Mouse (Mus musculus) hindbrain, embryonic 12.5 days (tissue): ENCODE results near the gene Mdga1. TPM values are rescaled to one million over a fixed set of nuclear protein-coding genes. Genes with fewer than 3 reads are reported as not detected.

ENCODE experiments used
- ATAC-seq: fragments of 200-750 bp; cut with Nextera tagmentation; 2 replicates; pipeline ENCODE4 v1.8.0; 2017; ENCODE audit warnings: moderate TSS enrichment; ENCODE audit not compliant: low FRiP score
- H3K27ac ChIP-seq: fragments of 300-500 bp; sonication (generic); 2 replicates; pipeline ENCODE4 v1.5.1; 2016; ENCODE audit warnings: mild to moderate bottlenecking
- H3K27me3 ChIP-seq: fragments of 300-500 bp; sonication (generic); 2 replicates; pipeline ENCODE4 v1.6.1; 2016; ENCODE audit warnings: mild to moderate bottlenecking
- H3K36me3 ChIP-seq: fragments of 300-500 bp; sonication (generic); 2 replicates; pipeline ENCODE4 v1.6.1; 2016; ENCODE audit warnings: mild to moderate bottlenecking
- H3K4me1 ChIP-seq: fragments of 300-500 bp; sonication (generic); 2 replicates; pipeline ENCODE4 v1.6.1; 2016
- H3K4me2 ChIP-seq: fragments of 300-500 bp; sonication (generic); replicated peaks from 2 replicates; pipeline ENCODE4 v1.6.1; 2016; ENCODE audit warnings: mild to moderate bottlenecking
- H3K4me3 ChIP-seq: fragments of 300-500 bp; sonication (generic); 2 replicates; pipeline ENCODE4 v1.5.1; 2016; ENCODE audit warnings: mild to moderate bottlenecking
- H3K9ac ChIP-seq: fragments of 300-500 bp; sonication (generic); 2 replicates; pipeline ENCODE4 v1.6.1; 2016; ENCODE audit warnings: mild to moderate bottlenecking, moderate library complexity
- H3K9me3 ChIP-seq: fragments of 300-500 bp; sonication (generic); replicated peaks from 2 replicates; pipeline ENCODE4 v1.6.1; 2016; ENCODE audit warnings: mild to moderate bottlenecking
- WGBS: fragments of 180-500 bp; shearing (Covaris S2); methylation state at CpG from one replicate; pipeline ENCODE4 v1.1.7; 2016; 5-methylcytosine and 5-hydroxymethylcytosine counted together
- polyA plus RNA-seq: library from polyadenylated mRNA; unstranded; fragments of >200 nt; fragmentation: Nextera tagmentation; extraction: Ambion mirVana; gene quantifications from 2 replicates; pipeline ENCODE4 v1.2.1, GENCODE M21; 2016

Gene Mdga1
- polyA plus RNA-seq, 1 experiment from 2014 or later: 11.8 TPM

GRCm38 (mm10) chr17:29915820-29916219 lies 54.1 kb downstream of the Mdga1 start:
- H3K27me3 ChIP-seq: no peaks in the 10 kb centered on the region
- no peak for ATAC-seq
- H3K4me1 ChIP-seq: peaks cover 26% of the 10 kb centered on the region
- H3K9ac ChIP-seq: no peak overlapping the region
- H3K4me3 ChIP-seq: no peak overlapping the region
- H3K36me3 ChIP-seq: no peaks in the 10 kb centered on the region
- no peak overlapping the region for H3K4me2 ChIP-seq
- WGBS: 79% methylated on average over 10 of the region's 10 CpGs
- H3K9me3 ChIP-seq: no peaks in the 10 kb centered on the region
- H3K27ac ChIP-seq: no peak overlapping the region

- H3K4me1 ChIP-seq: peaks cover 3% of the 10 kb centered on the region; the same call in 1 of the 2 replicates
- no peak overlapping the region for H3K27ac ChIP-seq
- no peaks in the 10 kb centered on the region for H3K27me3 ChIP-seq
- 92% methylated on average over 16 of the region's 16 CpGs for WGBS
- ATAC-seq: no peak
- H3K4me2 ChIP-seq: no peak overlapping the region
- no peaks in the 10 kb centered on the region for H3K36me3 ChIP-seq
- no peaks in the 10 kb centered on the region for H3K9me3 ChIP-seq
- H3K4me3 ChIP-seq: no peak overlapping the region
- H3K9ac ChIP-seq: no peak overlapping the region
These were observed 56.5 kb downstream of the Mdga1 start for GRCm38 (mm10) chr17:29913301-29913965.

- Histone ChIP-seq H3K27ac (no peak overlapping the region), H3K9me3 (no peaks in the 10 kb centered on the region), H3K9ac (no peak overlapping the region), H3K4me1 (peaks cover 3% of the 10 kb centered on the region; the same call in 1 of the 2 replicates), H3K27me3 (no peaks in the 10 kb centered on the region), H3K36me3 (no peaks in the 10 kb centered on the region), H3K4me3 (no peak overlapping the region), H3K4me2 (no peak overlapping the region)
- WGBS: 66% methylated on average over 5 of the region's 5 CpGs
- no peak for ATAC-seq
These were observed 57.2 kb downstream of the Mdga1 start for GRCm38 (mm10) chr17:29912733-29913132.

- Histone ChIP-seq H3K27ac (no peak overlapping the region), H3K9ac (no peak overlapping the region), H3K9me3 (no peaks in the 10 kb centered on the region), H3K4me1 (0 out of 2 replicates have a peak, but pooled peaks cover 3% of the 10 kb centered on the region), H3K4me3 (no peak overlapping the region), H3K4me2 (no peak overlapping the region), H3K36me3 (no peaks in the 10 kb centered on the region), H3K27me3 (no peaks in the 10 kb centered on the region)
- no peak for ATAC-seq
- WGBS: 95% methylated on average over 7 of the region's 7 CpGs
These were observed 60.9 kb downstream of the Mdga1 start for GRCm38 (mm10) chr17:29909031-29909430.

GRCm38 (mm10) chr17:29904694-29905093 lies 65.2 kb downstream of the Mdga1 start:
- no peak overlapping the region for H3K27ac ChIP-seq
- no peaks in the 10 kb centered on the region for H3K36me3 ChIP-seq
- no peak overlapping the region for H3K9ac ChIP-seq
- no peak overlapping the region for H3K4me3 ChIP-seq
- peaks cover 3% of the 10 kb centered on the region; the same call in 1 of the 2 replicates for H3K4me1 ChIP-seq
- WGBS: 73% methylated on average over 5 of the region's 5 CpGs
- no peak overlapping the region for H3K4me2 ChIP-seq
- no peak for ATAC-seq
- no peaks in the 10 kb centered on the region for H3K27me3 ChIP-seq
- H3K9me3 ChIP-seq: no peaks in the 10 kb centered on the region

- Histone ChIP-seq H3K9me3 (no peaks in the 10 kb centered on the region), H3K27me3 (no peaks in the 10 kb centered on the region), H3K36me3 (no peaks in the 10 kb centered on the region), H3K9ac (no peak overlapping the region), H3K4me1 (peaks cover 3% of the 10 kb centered on the region; the same call in 1 of the 2 replicates), H3K27ac (no peak overlapping the region), H3K4me3 (no peak overlapping the region), H3K4me2 (no peak overlapping the region)
- ATAC-seq: no peak
- 73% methylated on average over 16 of the region's 16 CpGs for WGBS
These were observed 67.3 kb downstream of the Mdga1 start for GRCm38 (mm10) chr17:29902406-29903155.

GRCm38 (mm10) chr17:29900289-29900688 lies 69.6 kb downstream of the Mdga1 start:
- no peak overlapping the region for H3K4me3 ChIP-seq
- H3K27me3 ChIP-seq: no peaks in the 10 kb centered on the region
- H3K36me3 ChIP-seq: no peaks in the 10 kb centered on the region
- peaks cover 22% of the 10 kb centered on the region for H3K4me1 ChIP-seq
- ATAC-seq: no peak
- H3K9ac ChIP-seq: no peak overlapping the region
- no peak overlapping the region for H3K27ac ChIP-seq
- 85% methylated on average over 5 of the region's 5 CpGs for WGBS
- no peaks in the 10 kb centered on the region for H3K9me3 ChIP-seq
- no peak overlapping the region for H3K4me2 ChIP-seq

- peaks cover 3% of the 10 kb centered on the region for H3K27me3 ChIP-seq
- H3K27ac ChIP-seq: peak overlapping the region; percentile 61
- no peaks in the 10 kb centered on the region for H3K9me3 ChIP-seq
- 11% methylated on average over 7 of the region's 7 CpGs for WGBS
- no peaks in the 10 kb centered on the region for H3K36me3 ChIP-seq
- ATAC-seq: peak; percentile 80
- H3K4me2 ChIP-seq: no peak overlapping the region
- H3K4me1 ChIP-seq: peaks cover 25% of the 10 kb centered on the region
- no peak overlapping the region for H3K4me3 ChIP-seq
- peak overlapping the region; percentile 8; the same call in 1 of the 2 replicates for H3K9ac ChIP-seq
These were observed 73.5 kb downstream of the Mdga1 start for GRCm38 (mm10) chr17:29896181-29897054.

- H3K9ac ChIP-seq: no peak overlapping the region
- H3K9me3 ChIP-seq: no peaks in the 10 kb centered on the region
- H3K27me3 ChIP-seq: peaks cover 12% of the 10 kb centered on the region
- ATAC-seq: no peak
- no peaks in the 10 kb centered on the region for H3K36me3 ChIP-seq
- peaks cover 25% of the 10 kb centered on the region for H3K4me1 ChIP-seq
- no peak overlapping the region for H3K4me3 ChIP-seq
- H3K4me2 ChIP-seq: no peak overlapping the region
- peak overlapping the region; percentile 61; the same call in 1 of the 2 replicates for H3K27ac ChIP-seq
- WGBS: 54% methylated on average over 5 of the region's 5 CpGs
These were observed 74.3 kb downstream of the Mdga1 start for GRCm38 (mm10) chr17:29895566-29895965.

GRCm38 (mm10) chr17:29894965-29895364 lies 74.9 kb downstream of the Mdga1 start:
- Histone ChIP-seq H3K4me1 (peaks cover 25% of the 10 kb centered on the region), H3K27ac (no peak overlapping the region), H3K9ac (no peak overlapping the region), H3K36me3 (no peaks in the 10 kb centered on the region), H3K27me3 (peaks cover 18% of the 10 kb centered on the region), H3K4me3 (no peak overlapping the region), H3K9me3 (no peaks in the 10 kb centered on the region), H3K4me2 (no peak overlapping the region)
- no peak for ATAC-seq
- 78% methylated on average over 5 of the region's 5 CpGs for WGBS

GRCm38 (mm10) chr17:29890451-29891110 lies 79.3 kb downstream of the Mdga1 start:
- no peaks in the 10 kb centered on the region for H3K9me3 ChIP-seq
- H3K36me3 ChIP-seq: no peaks in the 10 kb centered on the region
- WGBS: 66% methylated on average over 7 of the region's 7 CpGs
- peaks cover 46% of the 10 kb centered on the region for H3K27me3 ChIP-seq
- H3K4me1 ChIP-seq: peaks cover 41% of the 10 kb centered on the region
- no peak overlapping the region for H3K4me2 ChIP-seq
- H3K4me3 ChIP-seq: no peak overlapping the region
- H3K9ac ChIP-seq: no peak overlapping the region
- no peak overlapping the region for H3K27ac ChIP-seq
- ATAC-seq: no peak
